Mouse (Mus musculus): Measurements from ENCODE around the gene Speer4f1.
"Not testable (repeated sequence)": the region's sequence is repeated elsewhere in the genome, so short reads cannot be mapped to it uniquely, and the experiment has no call there.

Speer4f1 gene

GRCm38 (mm10) chr5:17475798-17476197, at the start of gene Speer4f1:
Gene Speer4f1, plus strand, starts transcription at chr5:17476098.
- DNase-seq = not testable (repeated sequence)

GRCm38 (mm10) chr5:17426930-17427329, 49.0 kb upstream of the Speer4f1 start:
- DNase-seq = no peak

GRCm38 (mm10) chr5:17434721-17435120, 41.2 kb upstream of the Speer4f1 start:
- no peak for DNase-seq

GRCm38 (mm10) chr5:17436209-17436608, 39.7 kb upstream of the Speer4f1 start:
- DNase-seq = no peak

- no peak for DNase-seq
These were observed 36.3 kb upstream of the Speer4f1 start for GRCm38 (mm10) chr5:17439487-17440102.

- DNase-seq = no peak
These were observed 21.8 kb upstream of the Speer4f1 start for GRCm38 (mm10) chr5:17454059-17454458.

GRCm38 (mm10) chr5:17454952-17455586, 20.8 kb upstream of the Speer4f1 start:
- no peak for DNase-seq

GRCm38 (mm10) chr5:17456671-17457070, 19.2 kb upstream of the Speer4f1 start:
- DNase-seq = no peak

- DNase-seq = not testable (repeated sequence)
These were observed 7.8 kb upstream of the Speer4f1 start for GRCm38 (mm10) chr5:17468120-17468519.

GRCm38 (mm10) chr5:17476476-17476875, 578 bp downstream of the Speer4f1 start:
- DNase-seq = no peak

GRCm38 (mm10) chr5:17489894-17490293, 14.0 kb downstream of the Speer4f1 start:
- no peak for DNase-seq

GRCm38 (mm10) chr5:17495616-17496015, 19.7 kb downstream of the Speer4f1 start:
- DNase-seq = no peak

GRCm38 (mm10) chr5:17496650-17497049, 20.8 kb downstream of the Speer4f1 start:
- DNase-seq = no peak

GRCm38 (mm10) chr5:17499873-17500329, 24.0 kb downstream of the Speer4f1 start:
- no peak for DNase-seq

GRCm38 (mm10) chr5:17500866-17501265, 25.0 kb downstream of the Speer4f1 start:
- DNase-seq = no peak

- no peak for DNase-seq
These were observed 29.6 kb downstream of the Speer4f1 start for GRCm38 (mm10) chr5:17505540-17505939.

- DNase-seq = no peak
These were observed 32.1 kb downstream of the Speer4f1 start for GRCm38 (mm10) chr5:17508038-17508437.
